Mouse (Mus musculus) kidney, adult 9 months (tissue): Measurements from ENCODE around the gene Psma3.
"Not testable (repeated sequence)": the region's sequence is repeated elsewhere in the genome, so short reads cannot be mapped to it uniquely, and the experiment has no call there.

Experiments
- DNase-seq: peaks from one replicate; pipeline ENCODE4 v3.0.0; 2022

The Psma3 gene

GRCm38 (mm10) chr12:71003760-71004426, 29.5 kb downstream of the Psma3 start:
- DNase-seq = no peak

GRCm38 (mm10) chr12:71006141-71006540, 31.7 kb downstream of the Psma3 start:
- DNase-seq = no peak

GRCm38 (mm10) chr12:71006901-71007300, 32.5 kb downstream of the Psma3 start:
- no peak for DNase-seq

DNA sequence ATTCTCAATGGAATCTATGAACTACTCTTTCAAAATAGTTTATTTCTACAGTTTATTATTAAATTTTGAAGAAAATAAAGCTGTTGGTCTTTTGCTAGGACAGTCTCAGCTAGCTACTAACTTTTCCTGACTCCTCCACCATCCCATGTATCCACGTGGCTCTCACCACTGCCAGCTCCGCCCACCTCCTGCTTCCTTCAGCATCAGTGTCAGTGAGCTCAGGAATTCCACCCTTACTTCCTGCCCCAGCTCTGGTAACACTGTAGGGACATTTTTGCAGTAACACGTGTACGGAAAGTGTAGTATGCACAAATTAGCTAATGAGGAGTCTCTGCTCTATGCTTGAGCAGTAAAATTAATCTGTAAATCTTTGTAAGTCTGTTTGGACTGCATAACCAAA, 35.3 kb downstream of the Psma3 start:
- DNase-seq = peak; percentile 63

DNA sequence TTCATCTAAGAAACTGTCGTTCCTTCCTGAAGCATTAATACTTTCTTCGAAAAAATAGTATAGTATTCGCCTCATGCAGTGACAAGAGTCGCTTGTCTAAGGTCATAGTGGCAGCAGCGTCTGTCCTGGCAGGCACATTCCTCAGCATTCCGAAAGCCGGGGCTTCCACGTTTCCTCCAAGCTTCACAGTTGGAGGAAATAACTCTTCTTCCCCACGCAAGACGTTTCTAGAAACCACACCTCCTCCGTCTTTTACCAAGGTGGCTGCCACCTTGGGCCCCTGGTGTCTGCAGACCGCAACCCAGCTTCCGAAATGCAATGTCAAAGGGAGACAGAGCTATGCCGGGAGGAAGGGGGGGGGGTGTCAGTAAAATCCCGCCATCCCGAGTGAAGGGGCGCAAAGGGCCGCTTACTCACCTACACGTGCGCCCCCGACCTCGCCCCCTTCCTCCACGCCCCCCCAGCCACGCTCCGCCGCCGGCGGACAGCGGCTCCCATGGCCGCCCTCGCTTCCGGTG, 40.5 kb downstream of the Psma3 start:
- peak; percentile 51 for DNase-seq

- DNase-seq = peak; percentile 100
Observed at GRCm38 (mm10) chr12:71015363-71016210, 41.2 kb downstream of the Psma3 start, which contains the start of gene Arid4a. Arid4a (plus strand) TSS chr12:71015990.

GRCm38 (mm10) chr12:71016211-71016502, 41.7 kb downstream of the Psma3 start:
- DNase-seq = no peak

DNA sequence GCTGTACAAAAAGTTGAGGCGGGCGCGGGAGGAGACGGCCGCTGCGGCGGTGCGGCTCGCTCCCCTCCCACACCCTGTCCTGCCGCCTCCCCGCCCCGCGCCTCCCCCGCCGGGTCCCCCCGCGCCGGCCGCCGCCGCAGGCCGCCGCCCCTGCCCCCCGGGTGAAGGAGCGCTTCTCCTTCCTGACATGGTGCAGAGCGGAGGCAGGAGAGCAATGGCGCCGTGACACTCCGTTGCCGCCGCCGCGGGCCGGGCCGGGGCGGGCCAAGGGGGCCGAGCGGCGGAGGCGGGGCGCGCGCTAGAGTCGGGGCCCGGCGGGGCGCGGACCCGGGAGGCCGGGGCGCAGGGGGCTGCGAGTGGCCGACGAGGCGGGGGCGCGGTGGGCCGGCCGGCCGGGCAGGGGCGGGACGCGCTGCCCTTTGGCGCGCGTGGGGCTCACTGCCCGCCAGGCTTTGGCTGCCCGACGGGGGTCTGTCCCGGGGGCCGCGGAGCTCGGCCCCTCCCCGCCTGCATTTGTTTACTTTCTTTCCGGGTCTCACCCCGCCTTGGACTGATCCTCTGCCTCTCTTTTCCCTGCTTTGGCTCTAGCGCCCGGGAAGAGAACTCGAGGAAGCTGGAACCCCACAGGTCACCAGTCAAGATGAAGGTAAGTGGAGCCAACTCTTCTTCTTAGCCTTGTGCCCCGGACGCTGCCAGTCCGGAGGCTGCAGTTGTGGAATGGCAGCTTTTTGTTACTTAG, 42.3 kb downstream of the Psma3 start:
- DNase-seq = peak; percentile 54

DNA sequence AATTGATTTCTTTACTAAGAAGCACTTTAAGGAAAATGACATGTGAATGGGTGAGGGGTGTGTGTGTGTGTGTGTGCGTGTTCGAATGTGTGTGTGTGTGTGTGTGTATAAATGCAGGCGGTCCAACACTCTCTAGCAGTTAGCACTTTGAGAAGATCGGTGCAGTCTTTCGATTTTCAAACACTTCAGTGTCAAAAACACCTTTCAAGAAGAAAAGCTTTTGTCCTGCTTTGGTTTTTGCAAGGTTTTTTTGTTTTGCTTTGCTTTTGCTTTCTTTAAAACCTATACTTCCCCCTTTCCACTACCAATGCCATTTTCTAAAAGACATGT, 42.8 kb downstream of the Psma3 start:
- DNase-seq = no peak

DNA sequence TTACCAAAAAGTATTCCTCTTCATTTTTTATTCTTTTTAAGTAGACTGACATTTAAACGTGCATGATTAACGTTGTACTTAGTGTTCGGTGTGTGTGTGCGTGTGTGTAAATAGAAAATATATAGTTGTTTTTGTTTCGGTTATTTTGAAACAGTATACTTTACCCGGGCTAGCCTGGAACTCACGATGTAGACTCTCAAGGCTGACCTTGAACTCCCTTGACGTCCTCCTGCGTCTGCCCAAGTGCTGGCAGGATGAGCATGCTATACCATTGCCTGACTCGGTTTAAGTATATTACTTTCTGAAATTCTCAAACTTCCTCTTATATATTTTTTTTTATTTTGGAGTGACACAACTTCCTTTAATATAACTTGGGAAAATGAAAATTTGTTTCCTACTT, 43.4 kb downstream of the Psma3 start:
- no peak for DNase-seq

GRCm38 (mm10) chr12:71019211-71019610, 44.8 kb downstream of the Psma3 start:
- DNase-seq = no peak

GRCm38 (mm10) chr12:71024411-71024810, 50.0 kb downstream of the Psma3 start:
- no peak for DNase-seq

DNA sequence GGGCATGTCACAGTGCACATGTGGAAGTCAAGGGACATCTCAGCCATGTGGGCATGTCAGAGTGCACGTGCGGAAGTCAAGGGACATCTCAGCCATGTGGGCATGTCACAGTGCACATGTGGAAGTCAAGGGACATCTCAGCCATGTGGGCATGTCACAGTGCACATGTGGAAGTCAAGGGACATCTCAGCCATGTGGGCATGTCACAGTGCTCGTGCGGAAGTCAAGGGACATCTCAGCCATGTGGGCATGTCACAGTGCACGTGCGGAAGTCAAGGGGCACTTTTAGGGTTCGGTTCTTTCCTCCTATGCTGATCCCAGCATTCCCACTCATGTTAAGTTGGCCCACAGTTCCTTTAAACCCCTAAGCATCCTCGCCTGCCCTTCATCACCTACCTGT, 53.8 kb downstream of the Psma3 start:
- not testable (repeated sequence) for DNase-seq

DNA sequence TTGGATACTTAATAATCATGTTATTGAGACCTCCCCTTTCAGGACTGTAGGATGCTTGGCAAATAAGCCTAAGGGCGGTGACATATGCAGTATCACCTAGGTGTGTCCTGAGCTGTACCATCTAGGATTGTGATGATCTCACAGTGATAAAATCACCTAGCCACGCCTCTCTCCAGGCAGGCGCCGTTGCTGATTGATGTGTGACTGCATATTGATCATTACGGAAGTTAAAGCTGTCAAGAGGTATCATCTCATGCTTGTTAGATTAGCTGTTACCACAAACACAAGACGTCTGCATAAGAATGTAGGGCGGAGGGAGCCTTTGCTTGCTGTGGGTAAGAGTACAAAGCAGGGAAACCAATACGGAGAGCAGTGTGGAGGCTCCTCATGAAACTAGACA, 55.8 kb downstream of the Psma3 start:
- DNase-seq = no peak

- no peak for DNase-seq
Observed at GRCm38 (mm10) chr12:71030722-71031121, 56.3 kb downstream of the Psma3 start.

- DNase-seq = no peak
Observed at GRCm38 (mm10) chr12:71035826-71036225, 61.4 kb downstream of the Psma3 start.

GRCm38 (mm10) chr12:71036729-71037404, 62.4 kb downstream of the Psma3 start:
- no peak for DNase-seq

DNA sequence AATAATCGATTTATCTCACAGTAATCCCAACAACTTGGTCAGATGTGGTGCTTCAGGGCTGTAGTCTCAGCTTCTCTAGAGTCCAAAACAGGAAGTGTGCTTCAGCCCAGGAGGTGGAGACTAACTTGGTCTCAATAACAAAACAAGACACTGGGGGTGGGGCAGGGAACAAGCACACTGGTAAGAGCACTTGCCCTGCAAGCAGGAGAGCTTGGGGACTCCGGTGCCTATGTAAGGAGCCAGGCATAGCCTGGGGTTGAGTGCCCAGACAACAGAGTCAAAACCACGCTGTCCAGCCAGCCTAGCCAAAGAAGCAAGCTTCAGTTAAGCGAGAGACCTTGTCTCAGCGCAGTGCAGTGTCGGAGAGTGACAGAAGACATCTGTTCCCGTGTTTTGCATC, 66.0 kb downstream of the Psma3 start:
- peak; percentile 70 for DNase-seq

DNA sequence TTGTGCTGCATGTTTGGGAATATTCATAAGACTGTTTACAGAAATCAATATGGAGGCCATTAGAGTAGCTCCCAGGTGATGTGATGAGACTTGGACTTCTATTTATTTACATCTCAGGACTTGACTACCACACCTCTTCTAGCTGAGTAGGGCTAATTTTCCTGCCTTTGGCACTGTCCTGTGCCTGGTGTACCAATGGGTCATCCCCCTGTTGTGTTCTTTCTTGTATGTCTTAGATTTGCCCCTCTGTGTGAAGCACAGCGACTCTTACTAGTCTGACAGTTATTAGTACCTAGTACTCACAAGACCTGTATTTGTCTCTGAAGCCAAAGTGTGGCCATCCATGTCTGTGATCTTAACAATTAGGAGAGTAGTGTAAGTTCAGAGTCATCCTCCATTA, 68.0 kb downstream of the Psma3 start:
- DNase-seq = no peak

- DNase-seq = peak; percentile 79
Observed at GRCm38 (mm10) chr12:71043571-71043970, 69.2 kb downstream of the Psma3 start.

DNA sequence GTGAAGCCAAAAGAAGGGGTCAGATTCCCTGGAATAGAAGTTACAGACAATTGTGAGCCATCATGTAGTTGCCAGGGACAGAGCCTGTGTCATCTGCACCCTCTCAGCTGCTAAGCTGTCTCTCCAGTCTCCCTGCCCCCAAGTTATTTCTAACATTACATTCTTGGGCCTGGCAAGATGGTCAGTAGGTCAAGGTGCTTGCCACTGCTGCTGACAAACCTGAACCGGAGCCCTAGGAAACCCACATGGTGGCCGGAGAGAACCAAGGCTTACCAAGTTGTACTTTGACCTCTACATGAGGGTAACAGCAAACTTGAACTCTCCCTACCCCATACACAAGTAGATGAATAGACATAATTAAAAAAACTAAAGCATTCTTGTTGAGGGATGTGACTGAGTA, 70.1 kb downstream of the Psma3 start:
- DNase-seq = peak; percentile 91
